Mouse (Mus musculus): ENCODE measurements around the gene Fbll1. TPM values are rescaled to one million over a fixed set of nuclear protein-coding genes. Genes with fewer than 3 reads are reported as not detected.

The Fbll1 gene
- polyA plus RNA-seq, 1 experiment, result 45.5 TPM

DNA sequence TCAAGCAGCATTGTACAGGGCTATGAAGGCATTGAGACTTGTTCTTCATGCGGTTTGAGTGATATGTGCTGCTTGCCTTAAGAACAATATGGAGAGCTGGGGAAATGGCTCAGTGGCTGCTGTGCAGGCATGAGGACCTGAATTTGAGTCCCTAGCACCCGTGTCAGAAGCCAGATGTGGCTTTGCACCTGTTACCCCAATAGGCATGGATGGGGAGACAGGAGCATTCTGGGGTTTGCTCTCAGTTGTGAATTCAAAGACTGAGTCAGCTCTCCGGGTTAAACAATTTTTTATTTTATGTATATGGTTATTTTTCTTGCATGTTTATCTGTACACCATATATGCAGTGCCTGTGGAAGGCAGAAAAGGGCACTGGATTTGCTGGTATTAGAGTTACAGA, 16.2 kb downstream of the Fbll1 start:
- 97% methylated on average over 3 of the region's 3 CpGs for WGBS
- DNase-seq, result no peak
- no peak for TF ChIP-seq CTCF (IDR thresholded peaks at IDR 0.05; ENCODE audit: borderline replicate concordance, insufficient read depth, low read depth, low read length)
- TF ChIP-seq POLR2A (IDR thresholded peaks at IDR 0.05; ENCODE audit: borderline replicate concordance, insufficient read depth, low read length), result no peak
- H3K27ac ChIP-seq (ENCODE audit: insufficient read depth, low read length), result no peak overlapping the region
- no peaks in the 10 kb centered on the region for H3K27me3 ChIP-seq (ENCODE audit: control insufficient read depth, insufficient read depth, low read length)
- H3K4me1 ChIP-seq (ENCODE audit: control insufficient read depth, insufficient read depth, low read length), result no peaks in the 10 kb centered on the region
- H3K4me3 ChIP-seq (replicated peaks; ENCODE audit: insufficient read depth, low read depth, low read length), result no peak overlapping the region

- Histone ChIP-seq H3K4me3 (replicated peaks; ENCODE audit: insufficient read depth, low read depth, low read length) (no peak overlapping the region), H3K27ac (ENCODE audit: insufficient read depth, low read length) (no peak overlapping the region), H3K27me3 (ENCODE audit: control insufficient read depth, insufficient read depth, low read length) (no peaks in the 10 kb centered on the region), H3K4me1 (ENCODE audit: control insufficient read depth, insufficient read depth, low read length) (no peaks in the 10 kb centered on the region; the same call in 1 of the 2 replicates)
- WGBS, result 68% methylated on average over 3 of the region's 3 CpGs
- TF ChIP-seq CTCF (IDR thresholded peaks at IDR 0.05; ENCODE audit: borderline replicate concordance, insufficient read depth, low read depth, low read length) (no peak), POLR2A (IDR thresholded peaks at IDR 0.05; ENCODE audit: borderline replicate concordance, insufficient read depth, low read length) (no peak)
- no peak for DNase-seq
These were observed 18.3 kb downstream of the Fbll1 start for GRCm38 (mm10) chr11:35780336-35780735.

DNA sequence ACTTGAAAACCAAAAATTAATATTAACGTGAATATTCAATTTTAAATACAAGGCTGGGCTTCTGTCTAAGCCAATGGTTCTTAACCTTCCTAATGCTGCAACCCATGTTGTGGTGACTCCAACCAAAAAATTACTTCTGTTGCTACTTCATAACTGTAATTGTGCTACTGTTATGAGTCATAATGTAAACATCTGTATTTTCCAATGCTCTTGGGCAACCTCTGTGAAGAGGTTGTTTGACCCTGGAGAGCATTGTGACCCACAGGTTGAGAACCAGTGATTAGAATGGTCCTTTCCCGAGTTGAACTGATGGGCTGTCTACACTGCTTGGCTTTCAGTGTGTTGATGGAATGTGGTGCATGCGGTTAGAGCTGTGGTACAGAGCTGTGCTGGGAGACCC, 22.2 kb downstream of the Fbll1 start:
- WGBS, result 95% methylated on average over 3 of the region's 3 CpGs
- Histone ChIP-seq H3K4me1 (ENCODE audit: control insufficient read depth, insufficient read depth, low read length) (no peaks in the 10 kb centered on the region; the same call in none of the 2 replicates), H3K27me3 (ENCODE audit: control insufficient read depth, insufficient read depth, low read length) (no peaks in the 10 kb centered on the region), H3K27ac (ENCODE audit: insufficient read depth, low read length) (no peak overlapping the region), H3K4me3 (replicated peaks; ENCODE audit: insufficient read depth, low read depth, low read length) (no peak overlapping the region)
- no peak for DNase-seq
- TF ChIP-seq POLR2A (IDR thresholded peaks at IDR 0.05; ENCODE audit: borderline replicate concordance, insufficient read depth, low read length) (no peak), CTCF (IDR thresholded peaks at IDR 0.05; ENCODE audit: borderline replicate concordance, insufficient read depth, low read depth, low read length) (no peak)

- 91% methylated on average over 3 of the region's 3 CpGs for WGBS
- no peak for TF ChIP-seq CTCF (IDR thresholded peaks at IDR 0.05; ENCODE audit: borderline replicate concordance, insufficient read depth, low read depth, low read length)
- no peak for TF ChIP-seq POLR2A (IDR thresholded peaks at IDR 0.05; ENCODE audit: borderline replicate concordance, insufficient read depth, low read length)
- Histone ChIP-seq H3K4me3 (replicated peaks; ENCODE audit: insufficient read depth, low read depth, low read length) (no peak overlapping the region), H3K27ac (ENCODE audit: insufficient read depth, low read length) (no peak overlapping the region), H3K4me1 (ENCODE audit: control insufficient read depth, insufficient read depth, low read length) (peaks cover 5% of the 10 kb centered on the region), H3K27me3 (ENCODE audit: control insufficient read depth, insufficient read depth, low read length) (no peaks in the 10 kb centered on the region)
- DNase-seq, result no peak
These were observed 23.1 kb downstream of the Fbll1 start for GRCm38 (mm10) chr11:35775606-35776005.

- no peaks in the 10 kb centered on the region for H3K27me3 ChIP-seq (ENCODE audit: control insufficient read depth, insufficient read depth, low read length)
- H3K27ac ChIP-seq (ENCODE audit: insufficient read depth, low read length), result no peak overlapping the region
- 57% methylated on average over 9 of the region's 9 CpGs for WGBS
- H3K4me3 ChIP-seq (replicated peaks; ENCODE audit: insufficient read depth, low read depth, low read length), result peak overlapping the region; percentile 76
- no peak for DNase-seq
- peaks cover 5% of the 10 kb centered on the region; the same call in 1 of the 2 replicates for H3K4me1 ChIP-seq (ENCODE audit: control insufficient read depth, insufficient read depth, low read length)
- TF ChIP-seq POLR2A (IDR thresholded peaks at IDR 0.05; ENCODE audit: borderline replicate concordance, insufficient read depth, low read length) (no peak), CTCF (IDR thresholded peaks at IDR 0.05; ENCODE audit: borderline replicate concordance, insufficient read depth, low read depth, low read length) (no peak)
These were observed 27.8 kb downstream of the Fbll1 start for GRCm38 (mm10) chr11:35770741-35771504.

DNA sequence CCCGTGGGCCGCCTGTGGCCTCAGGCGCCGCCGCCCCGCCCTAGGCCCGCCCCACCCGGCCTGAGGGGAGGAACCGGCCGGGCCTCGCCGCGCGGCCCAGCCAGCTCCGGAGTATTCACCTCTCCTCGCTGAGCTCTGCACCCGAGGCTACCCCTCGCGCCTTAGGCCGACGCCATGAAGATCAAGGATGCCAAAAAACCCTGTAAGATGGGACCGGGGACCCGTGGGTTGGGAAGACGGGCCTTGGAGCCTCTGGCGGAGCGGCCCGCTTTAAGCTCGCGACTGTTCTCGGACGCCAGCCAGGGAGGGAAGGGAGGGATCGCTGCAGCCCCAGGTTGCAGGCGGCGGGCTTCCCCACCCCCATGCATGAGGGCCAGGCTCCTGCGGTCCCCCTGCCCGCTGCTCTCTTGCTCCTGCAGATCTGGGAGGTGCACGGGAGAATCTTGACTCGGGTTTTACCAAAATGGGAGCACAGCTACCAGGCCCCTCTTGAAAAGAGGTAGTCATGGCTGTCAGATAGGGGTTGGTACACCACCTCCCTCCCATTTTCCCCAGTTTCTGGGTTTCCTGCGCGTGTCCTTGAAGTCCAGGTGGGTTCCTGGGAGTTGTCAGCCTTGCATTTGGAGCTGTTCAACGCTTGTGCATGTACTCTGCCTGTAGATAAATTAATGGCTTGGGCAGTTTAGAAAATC, 28.8 kb downstream of the Fbll1 start:
- TF ChIP-seq POLR2A (IDR thresholded peaks at IDR 0.05; ENCODE audit: borderline replicate concordance, insufficient read depth, low read length), result peak; percentile 39; the same call in 1 of the 2 replicates
- no peak for TF ChIP-seq CTCF (IDR thresholded peaks at IDR 0.05; ENCODE audit: borderline replicate concordance, insufficient read depth, low read depth, low read length)
- Histone ChIP-seq H3K4me1 (ENCODE audit: control insufficient read depth, insufficient read depth, low read length) (peaks cover 5% of the 10 kb centered on the region; the same call in 1 of the 2 replicates), H3K27me3 (ENCODE audit: control insufficient read depth, insufficient read depth, low read length) (no peaks in the 10 kb centered on the region), H3K27ac (ENCODE audit: insufficient read depth, low read length) (peak overlapping the region; percentile 56), H3K4me3 (replicated peaks; ENCODE audit: insufficient read depth, low read depth, low read length) (peak overlapping the region; percentile 76)
- under 1% methylated on average over 41 of the region's 41 CpGs for WGBS
- DNase-seq, result peak; percentile 78 to 84

- TF ChIP-seq POLR2A (IDR thresholded peaks at IDR 0.05; ENCODE audit: borderline replicate concordance, insufficient read depth, low read length) (peak; percentile 75; the same call in 1 of the 2 replicates), CTCF (IDR thresholded peaks at IDR 0.05; ENCODE audit: borderline replicate concordance, insufficient read depth, low read depth, low read length) (no peak)
- under 1% methylated on average over 50 of the region's 50 CpGs for WGBS
- Histone ChIP-seq H3K4me3 (replicated peaks; ENCODE audit: insufficient read depth, low read depth, low read length) (peak within 1 kb of the TSS; percentile 76), H3K27me3 (ENCODE audit: control insufficient read depth, insufficient read depth, low read length) (no peaks in the 10 kb centered on the region), H3K27ac (ENCODE audit: insufficient read depth, low read length) (peak within 1 kb of the TSS; percentile 56), H3K4me1 (ENCODE audit: control insufficient read depth, insufficient read depth, low read length) (peaks cover 5% of the 10 kb centered on the region; the same call in 1 of the 2 replicates)
- DNase-seq, result peak; percentile 96 to 99
These were observed 29.4 kb downstream of the Fbll1 start, which contains the start of gene Pank3 for GRCm38 (mm10) chr11:35769188-35769745. Gene Pank3 (plus strand): TSS chr11:35769484.

Data from cerebellum, adult 2 months (tissue).